Mouse (Mus musculus) heart, adult 8-10 months (tissue): ENCODE measurements around the gene Hist1h2ae. TPM values are rescaled to one million over a fixed set of nuclear protein-coding genes. Genes with fewer than 3 reads are reported as not detected.
A peak's percentile ranks its signal among the peaks of the same experiment; 100 is the strongest.
"Not testable (repeated sequence)": the region's sequence is repeated elsewhere in the genome, so short reads cannot be mapped to it uniquely, and the experiment has no call there.

ENCODE experiments used
- DNase-seq: peaks from one replicate; pipeline ENCODE4 v3.0.0; 2022; ENCODE audit warnings: low spot score
- total RNA-seq, 4 experiments: library from RNA; stranded (reverse); gene quantifications; 2 replicates each; pipeline ENCODE4 v1.2.4; 2022

The Hist1h2ae gene
- total RNA-seq, 4 experiments from 2014 or later = 1.4 to 4.9 (median 1.6) TPM; not detected in 1

DNA sequence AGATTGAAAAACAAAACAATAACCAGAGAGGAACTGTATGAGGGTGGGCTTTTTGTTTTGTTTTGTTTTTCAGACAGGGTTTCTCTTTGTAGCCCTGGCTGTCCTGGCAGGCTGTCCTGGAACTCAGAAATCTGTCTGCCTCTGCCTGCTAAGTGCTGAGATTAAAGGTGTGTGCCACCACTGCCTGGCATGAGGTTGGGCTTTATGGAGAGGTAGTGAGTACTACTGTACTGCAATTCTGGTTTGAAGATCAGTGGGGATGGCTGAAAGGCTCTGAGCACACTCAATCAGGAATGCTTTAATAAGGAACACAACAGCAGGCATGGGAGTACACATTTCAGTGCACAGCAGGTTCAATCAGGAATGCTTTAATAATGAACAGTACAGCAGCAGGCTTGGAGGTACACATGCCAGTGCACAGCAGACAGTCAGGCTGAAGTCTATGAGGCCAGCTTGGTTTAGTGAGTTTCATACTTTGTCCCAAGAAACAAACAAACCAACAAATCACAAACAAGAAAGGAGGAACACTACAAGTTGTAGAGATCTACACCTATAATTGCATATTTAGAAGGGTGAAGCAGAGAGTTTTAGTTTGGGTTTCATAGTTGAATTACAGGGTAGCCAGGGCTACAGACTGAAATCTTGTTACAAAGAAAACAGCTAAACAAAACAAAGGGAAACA is 12.5 kb upstream of the Hist1h2ae start:
- DNase-seq = no peak

DNA sequence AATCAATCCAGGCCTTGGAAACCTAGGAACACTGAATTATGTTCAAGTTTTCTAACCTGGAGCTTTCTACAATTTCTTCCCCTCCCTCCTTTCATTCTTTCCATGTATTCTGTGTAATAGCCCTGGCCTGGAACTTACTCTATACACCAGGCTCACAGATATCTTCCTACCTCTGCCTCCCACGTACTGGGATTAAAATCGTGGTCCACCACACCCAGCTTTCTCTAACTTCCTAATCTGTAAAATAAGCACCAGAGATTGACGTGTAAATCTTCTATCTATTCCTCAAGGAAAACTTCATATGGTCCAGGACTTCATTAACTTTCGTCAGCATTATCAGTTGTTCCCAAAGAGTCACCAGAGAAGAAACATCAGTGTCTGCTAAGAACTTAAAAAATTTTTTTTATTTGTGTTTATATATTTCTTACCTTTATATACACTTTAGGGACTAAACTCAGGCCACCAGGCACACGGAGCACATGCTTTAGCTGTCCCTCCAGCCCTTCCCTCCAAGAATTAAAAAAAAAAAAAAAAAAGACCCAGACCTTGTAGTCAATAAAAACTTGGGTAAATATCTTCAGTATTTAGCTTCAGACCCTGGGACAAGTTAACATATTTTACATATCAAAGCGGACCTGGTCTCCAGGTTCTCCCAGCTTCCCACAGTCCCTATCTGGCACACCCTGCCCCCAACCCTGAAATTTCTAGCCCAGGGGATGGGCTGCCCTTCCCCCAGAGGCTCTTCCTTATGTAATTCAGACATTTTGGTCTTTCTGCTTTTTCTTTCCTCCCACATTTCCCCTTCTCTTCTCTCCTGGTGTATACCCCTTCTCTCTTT is 11.4 kb upstream of the Hist1h2ae start:
- no peak for DNase-seq

DNA sequence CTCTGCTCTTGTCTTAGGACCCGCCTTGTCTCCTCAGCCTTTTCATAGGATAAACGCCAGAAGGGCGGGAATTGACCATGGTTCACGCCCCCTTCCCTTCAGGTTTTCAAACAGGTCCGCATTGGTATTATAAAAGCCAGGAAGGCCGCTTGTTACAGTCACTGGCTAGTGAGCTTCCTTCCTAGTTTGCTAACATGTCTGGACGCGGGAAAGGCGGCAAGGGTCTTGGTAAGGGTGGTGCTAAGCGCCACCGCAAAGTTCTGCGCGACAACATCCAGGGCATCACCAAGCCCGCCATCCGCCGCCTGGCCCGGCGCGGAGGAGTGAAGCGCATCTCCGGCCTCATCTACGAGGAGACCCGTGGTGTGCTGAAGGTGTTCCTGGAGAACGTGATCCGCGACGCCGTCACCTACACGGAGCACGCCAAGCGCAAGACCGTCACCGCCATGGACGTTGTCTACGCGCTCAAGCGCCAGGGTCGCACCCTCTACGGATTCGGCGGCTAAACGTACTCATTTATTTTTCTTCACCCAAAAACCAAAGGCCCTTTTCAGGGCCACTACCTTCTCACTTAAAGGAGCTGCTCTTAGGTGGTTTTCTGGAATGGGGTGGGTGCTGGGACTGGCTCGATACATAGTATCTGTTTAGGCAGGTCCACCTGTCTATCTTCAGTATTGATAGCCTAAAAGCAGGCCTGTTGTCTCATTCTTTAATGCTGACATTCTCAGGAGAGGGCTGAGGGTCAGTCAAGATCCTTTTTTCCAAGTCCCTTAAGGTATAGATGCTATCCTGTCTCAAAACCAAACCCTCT is 10.6 kb upstream of the Hist1h2ae start, which contains the start of gene Hist1h4d:
Gene Hist1h4d (plus strand): TSS at position 191 of the 811 bp plus-strand sequence.
- DNase-seq = peak; percentile 100

DNA sequence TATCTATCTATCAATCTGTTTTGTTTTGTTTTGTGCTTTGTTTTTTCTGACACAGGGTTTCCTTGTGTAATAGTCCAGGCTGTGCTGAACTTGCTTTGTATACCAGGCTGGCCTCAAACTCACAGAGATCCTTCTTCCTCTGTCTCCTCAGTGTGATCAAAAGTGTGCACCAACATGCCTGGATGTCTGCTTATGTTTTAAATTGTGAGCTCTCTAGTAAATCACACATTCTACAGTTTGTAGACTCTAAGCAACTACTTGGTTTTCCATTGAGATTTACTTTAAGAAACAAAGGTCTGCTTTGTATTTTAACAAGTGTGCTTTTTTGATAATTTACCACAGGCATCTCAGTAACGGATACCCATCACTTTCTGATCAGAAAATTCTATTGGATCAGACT is 6.8 kb upstream of the Hist1h2ae start:
- DNase-seq = no peak

DNA sequence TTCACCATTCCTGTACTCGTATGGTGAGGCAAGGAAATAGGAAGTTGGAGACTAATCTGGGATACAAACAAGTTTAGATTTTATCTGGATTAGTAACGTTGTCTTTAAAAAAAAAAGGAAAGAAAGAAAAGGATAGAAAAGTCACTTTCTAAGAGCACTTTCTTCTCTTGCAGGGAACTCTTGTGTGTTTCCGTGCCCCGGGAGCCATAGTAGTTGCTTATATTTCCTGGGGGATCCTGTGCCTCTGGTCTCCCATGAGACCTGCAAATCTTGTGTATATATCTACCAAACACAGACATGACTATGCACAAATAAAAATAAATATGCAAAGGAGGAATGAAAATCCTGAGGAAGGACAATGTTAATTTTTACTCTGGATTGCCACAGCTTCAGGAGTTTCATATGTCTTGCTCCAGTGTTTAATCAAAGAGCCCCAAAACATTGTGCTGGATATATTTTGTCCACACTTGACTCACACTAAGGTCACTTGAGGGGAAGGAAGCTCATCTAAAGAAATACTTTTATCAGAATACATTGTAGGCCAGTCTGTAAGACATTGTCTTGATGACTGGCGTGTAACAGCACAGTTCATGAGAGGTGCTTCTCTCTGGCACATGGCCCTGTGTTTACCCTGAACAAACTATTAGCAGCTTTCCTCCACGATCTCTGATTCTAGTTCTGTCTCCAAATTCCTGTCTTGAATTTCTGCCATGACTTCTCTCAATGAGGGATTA is 6.1 kb upstream of the Hist1h2ae start:
- no peak for DNase-seq

DNA sequence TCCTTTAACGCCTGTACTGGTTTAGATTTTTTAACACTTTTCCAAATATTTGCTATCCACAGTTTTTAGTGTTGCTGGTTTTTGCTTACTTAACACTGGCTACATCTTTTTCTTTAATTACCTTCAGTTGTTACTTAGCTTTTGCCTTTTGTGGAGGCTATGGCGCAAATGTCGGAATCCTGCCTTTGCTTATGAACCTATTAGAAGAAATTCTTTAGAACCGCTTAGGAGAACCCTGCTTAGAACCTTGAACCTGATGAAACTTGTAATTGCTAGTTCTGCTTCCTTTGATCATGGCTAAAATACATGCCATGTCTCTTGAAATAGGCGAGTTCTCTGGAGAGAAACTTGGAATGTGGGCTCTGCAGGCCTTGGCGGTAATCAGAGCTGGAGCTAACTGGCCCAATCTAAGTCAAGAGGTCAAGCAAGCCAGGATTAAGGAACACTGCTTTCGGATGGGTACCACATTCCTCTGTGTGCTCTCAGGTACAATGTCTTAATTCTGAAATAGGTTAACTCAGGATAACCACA is 5.4 kb upstream of the Hist1h2ae start:
- DNase-seq = no peak

DNA sequence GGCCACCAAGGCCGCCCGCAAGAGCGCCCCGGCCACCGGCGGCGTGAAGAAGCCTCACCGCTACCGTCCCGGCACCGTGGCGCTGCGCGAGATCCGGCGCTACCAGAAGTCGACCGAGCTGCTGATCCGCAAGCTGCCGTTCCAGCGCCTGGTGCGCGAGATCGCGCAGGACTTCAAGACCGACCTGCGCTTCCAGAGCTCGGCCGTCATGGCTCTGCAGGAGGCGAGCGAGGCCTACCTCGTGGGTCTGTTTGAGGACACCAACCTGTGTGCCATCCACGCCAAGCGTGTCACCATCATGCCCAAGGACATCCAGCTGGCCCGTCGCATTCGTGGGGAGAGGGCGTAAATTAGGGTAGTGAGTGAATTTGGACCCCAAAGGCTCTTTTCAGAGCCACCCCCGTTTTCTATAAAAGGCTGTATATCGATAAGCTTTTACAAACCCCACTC is 4.9 kb upstream of the Hist1h2ae start:
- not testable (repeated sequence) for DNase-seq

DNA sequence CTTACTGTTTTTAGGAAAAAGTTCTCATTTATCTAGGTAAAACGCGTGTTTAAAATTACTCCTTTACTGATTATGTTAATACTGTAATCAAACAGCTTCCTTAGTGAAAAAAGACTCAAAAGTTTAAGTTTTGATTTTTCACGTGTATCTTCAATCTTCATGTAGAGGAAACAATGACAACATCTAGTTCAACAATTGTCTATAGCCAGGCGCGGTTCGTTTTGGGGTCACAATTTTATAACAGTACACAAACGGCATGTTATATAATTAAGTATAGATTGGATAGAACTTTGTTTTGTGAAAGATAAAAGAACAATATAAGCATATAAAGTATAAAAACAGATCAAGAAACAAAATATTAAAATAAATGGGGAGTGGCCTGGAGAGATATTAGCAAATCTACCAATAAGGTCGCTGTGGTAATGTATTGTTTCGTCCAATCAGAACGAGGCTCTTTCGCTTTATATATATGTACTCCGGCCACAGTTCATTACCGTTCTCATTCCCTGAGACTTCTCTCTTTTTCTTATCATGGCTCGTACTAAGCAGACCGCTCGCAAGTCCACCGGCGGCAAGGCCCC is 4.3 kb upstream of the Hist1h2ae start, which contains the start of gene Hist1h3d:
Gene Hist1h3d (plus strand): TSS at position 493 of the 581 bp plus-strand sequence.
- peak; percentile 75 for DNase-seq

DNA sequence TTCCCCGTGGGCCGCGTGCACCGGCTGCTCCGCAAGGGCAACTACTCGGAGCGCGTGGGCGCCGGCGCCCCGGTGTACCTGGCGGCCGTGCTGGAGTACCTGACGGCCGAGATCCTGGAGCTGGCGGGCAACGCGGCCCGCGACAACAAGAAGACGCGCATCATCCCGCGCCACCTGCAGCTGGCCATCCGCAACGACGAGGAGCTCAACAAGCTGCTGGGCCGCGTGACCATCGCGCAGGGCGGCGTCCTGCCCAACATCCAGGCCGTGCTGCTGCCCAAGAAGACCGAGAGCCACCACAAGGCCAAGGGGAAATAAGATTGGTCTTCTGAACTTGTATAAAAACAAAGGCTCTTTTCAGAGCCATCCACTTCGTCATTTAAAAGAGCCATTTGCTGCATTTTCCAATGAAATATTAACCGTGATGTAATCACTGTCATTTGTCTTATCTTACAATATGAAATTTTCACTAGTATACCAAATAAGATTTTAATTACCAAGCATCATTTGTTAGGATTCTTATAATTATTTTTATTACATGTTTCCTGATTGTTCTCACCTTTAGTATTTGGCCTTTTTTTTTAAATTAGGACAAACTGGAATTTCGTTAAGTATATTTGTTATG is 3.6 kb upstream of the Hist1h2ae start:
- not testable (repeated sequence) for DNase-seq

DNA sequence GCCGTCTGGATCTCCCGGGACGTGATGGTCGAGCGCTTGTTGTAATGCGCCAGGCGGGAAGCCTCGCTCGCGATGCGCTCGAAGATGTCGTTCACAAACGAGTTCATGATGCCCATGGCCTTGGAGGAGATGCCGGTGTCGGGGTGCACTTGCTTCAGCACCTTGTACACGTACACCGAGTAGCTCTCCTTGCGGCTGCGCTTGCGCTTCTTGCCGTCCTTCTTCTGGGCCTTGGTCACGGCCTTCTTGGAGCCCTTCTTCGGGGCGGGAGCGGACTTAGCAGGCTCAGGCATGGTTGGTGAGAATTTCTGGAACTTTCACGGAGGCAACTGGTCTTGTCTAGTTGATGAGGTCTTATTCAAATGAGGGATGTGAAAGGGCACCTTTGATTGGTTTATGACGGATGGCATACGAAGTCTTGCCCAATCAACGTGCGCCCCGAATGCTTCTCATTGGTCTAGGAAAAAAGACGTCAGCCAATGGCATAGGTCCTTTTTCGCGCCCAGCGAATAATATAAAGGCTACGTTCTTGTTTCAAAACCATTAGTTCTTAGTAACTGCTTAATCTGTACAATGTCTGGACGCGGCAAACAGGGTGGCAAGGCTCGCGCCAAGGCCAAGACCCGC is 3.0 kb upstream of the Hist1h2ae start, which contains the start of the genes Hist1h2bf and Hist1h2ad:
Gene Hist1h2bf (minus strand): TSS at position 299 of the 627 bp plus-strand sequence.
Gene Hist1h2ad (plus strand): TSS at position 484 of the 627 bp plus-strand sequence.
- peak; percentile 91 for DNase-seq

DNA sequence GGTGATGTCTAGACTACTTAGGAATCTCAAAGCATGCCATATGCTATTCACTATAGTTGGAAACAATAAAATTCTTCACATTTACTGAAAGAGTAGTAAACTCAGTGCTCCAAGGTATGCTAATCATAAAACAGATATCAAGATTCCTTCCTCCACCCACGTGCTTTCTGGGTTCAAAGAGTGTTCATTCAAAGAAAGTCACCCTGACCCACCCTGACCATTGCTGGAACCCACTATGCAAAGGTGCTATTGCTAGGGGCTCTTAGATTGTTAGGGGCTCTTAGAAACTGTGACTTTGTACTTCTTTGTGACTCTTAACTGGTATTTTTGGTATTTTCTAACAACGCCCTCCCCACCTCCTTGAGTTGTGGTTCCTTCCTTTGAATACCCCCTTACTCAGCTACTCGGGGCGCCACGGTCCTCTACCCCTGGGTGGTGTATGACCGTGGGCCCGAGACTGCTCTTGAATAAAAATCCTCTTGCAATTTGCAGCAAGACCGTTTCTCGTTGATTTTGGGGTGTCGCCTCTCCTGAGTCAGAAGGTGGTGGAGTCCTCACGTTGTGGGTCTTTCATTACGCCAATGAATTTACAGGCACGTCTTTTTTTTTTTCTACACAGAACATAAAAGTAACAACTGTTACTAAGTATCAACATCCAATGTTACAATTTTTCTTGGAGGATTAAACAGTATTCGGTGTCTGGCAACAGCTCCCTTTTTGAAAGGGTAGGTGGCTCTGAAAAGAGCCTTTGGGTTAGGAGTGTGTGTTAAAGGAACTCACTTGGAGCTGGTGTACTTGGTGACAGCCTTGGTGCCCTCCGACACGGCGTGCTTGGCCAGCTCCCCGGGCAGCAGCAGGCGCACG is 2.2 kb upstream of the Hist1h2ae start:
- DNase-seq = not testable (repeated sequence)

DNA sequence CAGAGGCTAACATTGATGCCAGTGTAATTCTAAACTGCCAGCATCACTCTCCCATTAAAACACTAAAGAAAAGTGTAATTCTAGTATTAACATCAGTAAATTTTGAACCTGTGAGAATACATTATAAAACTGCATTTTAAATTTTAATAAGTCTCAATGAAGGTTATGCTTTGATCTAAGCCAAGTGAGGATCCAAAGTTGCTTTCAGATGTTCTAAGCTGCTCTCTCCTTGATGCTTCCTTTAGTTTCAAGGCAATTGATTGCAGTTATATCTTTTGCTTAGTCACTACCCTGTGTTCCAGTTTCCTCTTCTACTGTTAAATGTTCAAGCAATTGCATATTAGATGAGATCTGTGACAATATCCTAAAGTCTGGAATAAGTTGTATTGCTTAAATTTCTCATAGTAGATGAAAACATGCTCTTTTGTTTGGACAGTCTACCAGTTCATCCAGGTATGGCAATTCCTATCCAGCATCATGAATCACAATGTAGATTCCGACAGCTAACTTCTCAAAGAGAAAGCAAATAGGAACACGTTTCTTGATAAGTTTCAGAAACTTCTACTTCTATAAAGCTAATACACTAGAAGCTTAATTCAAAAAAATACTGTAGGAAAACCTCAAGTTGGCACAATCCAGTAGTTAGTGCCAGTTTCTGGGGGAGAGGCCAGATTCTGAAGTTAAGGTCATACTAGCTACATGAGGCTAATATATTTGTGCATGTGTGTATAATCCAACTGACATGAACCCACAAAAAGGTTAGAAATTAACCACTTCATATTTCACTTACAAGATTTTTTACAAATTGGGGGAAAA is 1.4 kb upstream of the Hist1h2ae start:
- no peak for DNase-seq

DNA sequence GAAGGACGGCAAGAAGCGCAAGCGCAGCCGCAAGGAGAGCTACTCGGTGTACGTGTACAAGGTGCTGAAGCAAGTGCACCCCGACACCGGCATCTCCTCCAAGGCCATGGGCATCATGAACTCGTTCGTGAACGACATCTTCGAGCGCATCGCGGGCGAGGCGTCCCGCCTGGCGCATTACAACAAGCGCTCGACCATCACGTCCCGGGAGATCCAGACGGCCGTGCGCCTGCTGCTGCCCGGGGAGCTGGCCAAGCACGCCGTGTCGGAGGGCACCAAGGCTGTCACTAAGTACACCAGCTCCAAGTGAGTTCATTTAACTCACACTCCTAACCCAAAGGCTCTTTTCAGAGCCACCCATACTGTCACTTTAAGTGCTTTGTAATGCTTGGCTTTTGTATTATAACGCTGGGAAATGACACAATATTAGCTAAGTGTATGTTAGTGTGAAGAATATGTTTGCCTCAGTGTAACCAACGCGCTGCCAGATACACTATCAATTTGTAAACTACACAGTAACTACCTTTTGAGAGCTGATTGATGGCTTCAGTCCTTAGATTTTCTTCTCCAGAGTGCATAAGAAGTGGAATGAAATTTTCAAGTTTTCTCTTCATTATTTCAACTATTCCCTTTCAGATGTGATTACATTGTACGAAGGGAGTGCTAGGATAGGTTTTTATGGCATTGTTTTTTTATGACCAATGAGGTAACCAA is 641 bp upstream of the Hist1h2ae start:
- not testable (repeated sequence) for DNase-seq

DNA sequence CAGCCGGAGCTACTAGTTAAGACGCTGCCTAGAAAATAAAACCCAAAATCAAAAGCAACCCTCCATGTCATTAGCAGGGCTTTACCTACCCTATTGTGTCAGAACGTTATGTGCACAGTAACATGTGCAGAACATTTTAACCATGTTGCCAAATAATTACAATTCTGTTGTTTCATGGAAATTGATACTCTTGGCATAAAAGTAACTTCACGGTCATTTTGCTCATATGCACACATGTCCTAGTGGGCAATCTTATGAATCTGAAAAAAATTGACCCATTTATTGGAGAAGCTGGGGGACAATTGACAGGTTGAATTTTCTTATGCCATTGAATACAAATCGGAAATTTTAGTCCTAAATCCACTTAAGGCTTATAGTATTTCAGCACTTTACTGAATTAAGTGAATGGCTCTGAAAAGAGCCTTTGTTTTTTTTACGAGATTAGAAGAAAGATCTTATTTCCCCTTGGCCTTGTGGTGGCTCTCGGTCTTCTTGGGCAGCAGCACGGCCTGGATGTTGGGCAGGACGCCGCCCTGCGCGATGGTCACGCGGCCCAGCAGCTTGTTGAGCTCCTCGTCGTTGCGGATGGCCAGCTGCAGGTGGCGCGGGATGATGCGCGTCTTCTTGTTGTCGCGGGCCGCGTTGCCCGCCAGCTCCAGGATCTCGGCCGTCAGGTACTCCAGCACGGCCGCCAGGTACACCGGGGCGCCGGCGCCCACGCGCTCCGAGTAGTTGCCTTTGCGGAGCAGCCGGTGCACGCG is 579 bp downstream of the Hist1h2ae start:
- not testable (repeated sequence) for DNase-seq

DNA sequence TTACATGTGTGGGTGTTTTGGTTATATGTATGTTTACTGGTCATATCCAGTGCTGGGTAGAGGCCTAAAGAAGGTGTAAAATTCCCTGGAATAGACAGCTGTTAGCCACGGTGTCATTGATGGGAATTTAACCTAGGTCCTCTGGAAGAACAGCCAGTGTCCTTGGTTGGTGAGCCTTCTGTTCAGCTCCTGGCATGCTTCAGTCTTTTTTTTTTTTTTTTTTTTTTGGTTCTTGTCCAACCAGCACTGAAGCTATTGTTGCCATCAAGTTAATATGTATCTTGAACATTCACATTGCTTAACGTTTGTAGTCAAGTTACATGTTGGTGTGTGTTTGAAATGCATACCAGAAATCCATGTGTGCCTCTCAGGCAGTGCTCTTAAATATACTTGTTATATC is 6.5 kb downstream of the Hist1h2ae start:
- no peak for DNase-seq
